Mouse (Mus musculus): ENCODE data around the gene Gm572.

DNA sequence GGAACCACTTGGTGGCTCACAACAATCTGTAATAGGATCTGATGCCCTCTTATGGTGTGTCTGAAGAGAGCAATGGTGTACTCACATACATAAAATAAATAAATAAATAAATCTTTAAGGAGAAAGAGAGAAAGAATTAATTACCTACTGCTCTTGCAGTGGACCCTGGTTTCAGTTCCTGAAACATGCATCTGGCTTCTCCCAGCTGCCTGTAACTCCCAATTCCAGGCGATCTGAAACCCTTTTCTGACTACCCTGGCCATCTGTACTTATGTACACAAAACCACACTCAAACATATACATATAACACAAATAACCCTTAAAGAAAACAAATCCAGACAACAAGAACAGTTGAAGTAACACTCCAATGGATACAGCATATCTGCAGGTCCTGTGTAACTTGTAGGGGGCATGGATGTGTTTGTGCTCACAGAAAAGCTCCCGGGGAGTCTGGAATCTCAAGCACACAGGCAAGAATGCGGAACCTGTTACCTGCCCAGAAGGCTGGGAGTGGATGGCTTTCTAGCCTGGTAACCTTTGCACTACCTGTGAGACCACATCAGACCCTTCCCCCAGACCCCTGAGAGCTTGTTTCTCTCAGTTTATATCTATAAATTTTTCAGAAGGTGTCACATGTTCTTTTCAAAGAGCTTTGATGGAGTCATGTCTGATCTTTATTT is 11.0 kb upstream of the Gm572 start:
- TF ChIP-seq CTCF (IDR thresholded peaks at IDR 0.05; ENCODE audit: control insufficient read depth, insufficient read depth, insufficient read length) (no peak), MAX (IDR thresholded peaks at IDR 0.05) (no peak), CEBPB (IDR thresholded peaks at IDR 0.05; ENCODE audit: low read depth) (no peak), MYOD1 (IDR thresholded peaks at IDR 0.05; ENCODE audit: control insufficient read depth, insufficient read length, low read depth) (no peak), USF1 (IDR thresholded peaks at IDR 0.05; ENCODE audit: low read depth) (no peak), MYOG (IDR thresholded peaks at IDR 0.05; ENCODE audit: control insufficient read depth, extremely low read depth, insufficient read length) (no peak), FOSL1 (IDR thresholded peaks at IDR 0.05; ENCODE audit: insufficient read depth, low read length, poor library complexity, severe bottlenecking) (no peak)
